Mouse (Mus musculus) lung, postnatal 0 days (tissue): ENCODE data around the gene Tap2.

Experiments
- CTCF ChIP-seq: IDR thresholded peaks from 2 replicates; pipeline ENCODE4 v1.5.1; 2016; ENCODE audit warnings: antibody characterized with exemption, mild to moderate bottlenecking
- EP300 ChIP-seq: IDR thresholded peaks from 2 replicates; pipeline ENCODE4 v1.6.1; 2016; ENCODE audit warnings: antibody characterized with exemption, mild to moderate bottlenecking, control low read depth

GRCm38 (mm10) chr17:34263811-34264371 is 60.6 kb downstream of the Tap2 start:
- TF ChIP-seq CTCF, result peak; percentile 27
- TF ChIP-seq EP300, result no peak
